Mouse (Mus musculus) left cerebral cortex, postnatal 36 days (tissue): ENCODE data around the gene Tbc1d9. TPM values are rescaled to one million over a fixed set of nuclear protein-coding genes. Genes with fewer than 3 reads are reported as not detected.
"Not testable (repeated sequence)": the region's sequence is repeated elsewhere in the genome, so short reads cannot be mapped to it uniquely, and the experiment has no call there.

Experiments used
- DNase-seq, 2 experiments: peaks; one replicate each; pipeline ENCODE4 v3.0.0; 2021 to 2022; ENCODE audit warnings: low spot score in 2 of 2, mixed read lengths in 1 of 2
- intact Hi-C: fragments of 180-260 bp; cut with DNase I; formaldehyde crosslinking; loops from one replicate; pipeline ENCODE4 v1.15.1; 2025
- total RNA-seq, 2 experiments: library from RNA; stranded (reverse); gene quantifications; 2 replicates each; pipeline ENCODE4 v1.2.3; 2021

Tbc1d9 gene
- total RNA-seq, 2 experiments from 2014 or later = 98.4 to 106 TPM

DNA sequence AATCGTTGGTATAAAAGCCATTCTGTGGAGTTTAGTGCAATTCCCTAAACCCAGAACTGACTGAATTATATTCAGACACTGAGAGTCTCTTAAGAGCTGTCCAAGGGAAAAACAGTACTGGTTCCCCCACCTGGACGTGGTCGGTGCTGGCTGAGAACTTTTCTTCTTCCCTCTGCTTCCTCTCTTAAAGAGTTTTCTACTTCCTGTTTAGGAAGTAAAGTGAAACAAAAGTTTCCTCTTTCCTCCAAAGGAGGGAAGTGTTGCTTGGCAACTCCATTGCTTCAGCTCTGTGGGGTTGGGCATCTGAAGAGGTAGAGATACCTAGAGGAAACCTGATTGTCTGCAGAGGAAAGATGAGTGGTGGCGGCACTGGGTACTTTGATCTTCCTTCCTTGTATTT, 132.2 kb downstream of the Tbc1d9 start:
- no peak for DNase-seq
- intact Hi-C loops = no loop called here

DNA sequence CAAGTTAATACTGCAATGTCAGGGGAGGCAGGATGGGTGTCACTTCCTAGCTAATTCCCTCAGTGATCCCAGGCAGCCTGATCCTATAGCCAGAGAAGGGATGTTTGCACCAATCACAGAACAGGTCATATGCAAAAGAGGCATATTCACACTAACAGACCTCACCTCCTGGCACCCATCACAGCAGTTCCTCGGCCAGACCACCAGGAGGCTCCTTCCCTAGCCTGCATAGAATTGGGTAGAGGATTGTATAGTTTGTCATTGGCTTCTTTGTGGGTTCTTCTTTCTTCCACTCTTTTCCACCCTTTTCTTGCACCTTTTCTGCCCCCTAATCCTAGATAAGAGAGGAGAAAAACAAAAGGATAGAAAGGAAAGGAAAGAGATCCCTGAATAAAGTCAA, 135.0 kb downstream of the Tbc1d9 start:
- intact Hi-C loops = no loop called here
- no peak for DNase-seq

DNA sequence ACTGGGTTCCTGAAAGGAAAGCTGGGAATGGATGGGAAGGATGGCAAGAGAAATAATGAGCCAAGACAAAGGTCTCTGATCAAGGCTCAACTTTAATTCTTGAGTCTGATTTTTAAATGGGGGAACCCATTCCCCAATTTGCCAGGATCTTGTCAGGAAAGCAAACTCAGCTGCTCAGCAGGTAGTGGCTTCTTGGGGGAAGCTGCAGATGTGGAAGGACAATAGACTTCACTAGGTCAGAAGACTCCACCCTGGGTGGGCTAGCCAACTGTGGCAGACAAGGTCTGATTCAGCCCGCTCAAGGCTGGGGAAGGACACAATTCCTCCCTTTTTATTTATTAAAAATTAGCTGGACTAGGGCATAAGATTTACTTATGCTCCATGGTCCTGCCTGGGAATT, 139.8 kb downstream of the Tbc1d9 start:
- no peak for DNase-seq
- intact Hi-C loops = no loop called here

DNA sequence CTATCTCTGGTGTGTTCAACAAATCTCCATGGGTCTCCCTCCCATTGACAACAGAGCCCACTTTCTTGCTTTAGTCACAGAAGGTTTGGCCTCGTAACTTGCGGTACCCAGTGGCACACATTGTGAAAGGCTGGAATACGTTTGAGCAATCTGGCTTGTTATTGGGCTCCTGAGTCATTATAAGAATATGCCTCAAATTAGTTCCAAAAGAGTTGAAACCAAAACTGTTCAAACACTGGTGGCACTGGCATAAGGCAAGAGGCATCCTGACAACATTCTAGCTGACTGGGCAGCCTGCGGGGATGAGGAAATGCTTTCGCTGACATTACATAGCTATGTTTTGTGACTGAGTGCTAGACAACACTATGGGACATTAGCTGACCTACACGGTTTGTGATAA, 144.7 kb downstream of the Tbc1d9 start:
- intact Hi-C loops = no loop called here
- DNase-seq = no peak

DNA sequence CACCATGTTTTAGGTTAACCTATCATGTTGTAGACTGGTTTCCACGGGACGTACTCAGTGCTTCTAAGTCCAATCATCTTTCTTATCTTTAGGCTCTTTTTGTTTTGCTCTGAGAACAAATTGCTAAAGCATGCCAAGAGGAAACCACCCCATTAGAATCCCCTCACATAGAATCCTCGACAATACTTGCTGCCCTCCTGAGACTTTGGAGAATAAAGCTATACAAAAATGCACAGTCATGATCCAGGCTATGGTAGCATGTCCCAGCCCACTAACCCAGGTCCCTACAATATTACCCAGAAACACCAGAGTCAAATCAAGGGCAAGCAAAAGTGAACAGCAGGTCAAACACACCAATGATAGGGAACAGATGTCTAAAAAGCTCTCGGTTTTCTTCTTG, 149.9 kb downstream of the Tbc1d9 start:
- DNase-seq, intact Hi-C loops: not testable (repeated sequence)

DNA sequence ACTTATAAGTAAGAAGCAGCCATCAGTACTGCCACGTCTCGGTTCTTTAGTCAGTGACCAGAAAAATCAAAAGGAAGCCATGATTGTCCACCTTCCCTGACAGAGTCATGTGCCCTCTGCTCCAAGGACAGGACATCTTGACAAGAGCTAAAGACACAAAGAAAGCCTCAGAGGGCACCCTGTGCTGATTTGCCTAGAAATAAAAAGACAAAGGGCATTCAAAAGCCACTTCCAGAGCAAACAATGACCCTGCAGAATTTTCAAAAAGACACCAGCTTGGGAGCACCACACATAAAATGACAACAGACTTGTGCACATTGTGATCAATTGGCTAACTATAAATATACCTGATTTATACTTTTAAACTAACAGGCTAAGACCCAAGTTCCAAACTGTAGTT, 150.5 kb downstream of the Tbc1d9 start:
- intact Hi-C loops = no loop called here

DNA sequence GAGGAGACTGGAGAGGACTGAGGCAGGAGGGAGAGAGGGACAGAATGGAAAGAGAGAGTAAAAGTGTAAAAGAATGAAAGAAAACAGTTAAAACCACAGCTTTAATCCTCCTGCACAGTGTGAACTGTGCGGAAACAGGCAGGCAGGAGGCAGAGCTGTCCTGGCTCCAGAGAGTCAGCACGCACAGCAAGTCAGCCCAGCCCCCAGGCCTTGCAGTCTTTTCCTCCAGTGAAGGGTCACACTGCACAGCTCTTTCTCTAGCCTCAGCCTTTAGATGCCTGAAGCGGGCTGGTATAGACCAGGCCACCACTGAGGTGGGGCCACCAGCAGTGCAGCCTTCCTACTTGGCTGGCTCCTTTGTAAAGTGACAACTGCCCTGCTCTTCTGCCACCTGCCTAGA, 155.4 kb downstream of the Tbc1d9 start:
- intact Hi-C loops = no loop called here
- no peak for DNase-seq

More for the DNA sequence above, 150.5 kb downstream of the Tbc1d9 start:
- no peak for DNase-seq

DNA sequence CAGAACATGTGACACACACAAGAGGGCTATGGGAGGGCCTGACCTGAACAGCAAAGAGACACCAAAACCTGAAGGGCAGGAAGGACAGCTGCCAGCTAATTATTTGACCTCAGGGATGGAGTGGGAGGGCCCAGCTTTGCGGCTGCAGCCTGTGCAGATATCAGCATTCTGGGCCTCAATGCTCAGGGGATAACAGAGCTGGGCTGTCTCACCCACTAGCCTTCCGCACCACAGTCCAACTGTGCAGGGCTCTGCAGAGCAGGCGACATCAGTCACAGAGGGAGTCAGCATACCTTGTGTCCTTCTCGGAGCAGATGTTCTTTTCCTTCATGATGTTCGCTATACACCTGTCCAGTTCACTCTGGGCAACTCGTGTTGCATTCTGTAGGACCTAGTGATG, 157.2 kb downstream of the Tbc1d9 start:
- DNase-seq = no peak
- intact Hi-C loops = no loop called here

Other genes starting within 250 kb of the Tbc1d9 start
- 1 to 10 TPM; 1.6 to 2.3 TPM for gene Gm10645, start 818 bp downstream of the Tbc1d9 start, total RNA-seq
- gene Ucp1, start 125.0 kb downstream of the Tbc1d9 start, total RNA-seq = not detected
- 10 to 100 TPM; 12.1 to 15.1 TPM for gene Elmod2, start 167.1 kb downstream of the Tbc1d9 start, total RNA-seq
- not detected for gene Mgat4d, start 183.1 kb downstream of the Tbc1d9 start, total RNA-seq
- 10 to 100 TPM in 1 of 2 experiments, 1 to 10 TPM in 1; 8.3 to 10.4 TPM for gene Clgn, start 224.5 kb downstream of the Tbc1d9 start, total RNA-seq